Mouse (Mus musculus): ENCODE measurements around the gene Scarb1.

DNA sequence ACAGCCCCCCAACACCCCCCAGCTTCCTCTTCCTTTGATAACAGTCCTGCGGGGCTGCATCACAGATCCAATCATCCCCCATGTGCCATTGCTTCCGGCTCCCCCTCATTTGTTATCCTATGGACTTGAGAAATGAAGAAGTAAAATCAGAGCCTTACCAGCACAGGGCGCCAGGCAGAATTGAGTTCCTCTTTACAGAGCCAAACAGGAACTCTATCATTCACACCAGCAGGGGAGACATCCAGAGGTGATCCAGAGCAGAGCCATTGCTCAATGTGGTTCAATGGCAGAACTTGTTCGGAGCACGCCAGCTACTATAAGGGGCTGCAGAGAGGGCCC lies 17.3 kb upstream of the Scarb1 start:
- TF ChIP-seq CTCF (IDR thresholded peaks at IDR 0.05) = peak; percentile 18
- no peak for TF ChIP-seq EP300 (IDR thresholded peaks at IDR 0.05)

Measured in lung, postnatal 0 days (tissue).